26 mouse cellular contexts compared by ENCODE assay signal in genomic region chr6:100453401-100453800, GRCm38 (mm10).
DNase-seq lines count a peak whose midpoint lies in the region; ATAC-seq and TF ChIP-seq lines count a peak whose summit lies in the region.
"Had no signal": no experiment of that assay in that cellular context is flagged by ENCODE, and none has a peak within 500 bp of the region (broad histone marks: within the 10 kb centered on the region; RNA-seq: fewer than 3 reads in every experiment).

No protein-coding gene starts in this region.

- H3K9me3 ChIP-seq in limb, embryonic 14.5 days (ENCODE audit: control insufficient read depth, low read length) = peaks cover under 1% of the 10 kb centered on the region; the same call in 1 of the 2 replicates
- H3K9me3 ChIP-seq in limb, embryonic 10.5 days (replicated peaks) = 0 out of 2 replicates have a peak, but pooled peaks cover under 1% of the 10 kb centered on the region
- H3K9me3 ChIP-seq: embryonic facial prominence, embryonic 15.5 days had no signal

- ATAC-seq in limb, embryonic 14.5 days (ENCODE audit: low FRiP score, low read depth) = no peak
- ATAC-seq: CD4-positive, CD25-positive, alpha-beta regulatory T cell, adult 4 months; forebrain, embryonic 14.5 days; forebrain, embryonic 16.5 days had no signal

- no peak for TF ChIP-seq POLR2A in limb, embryonic 14.5 days (IDR thresholded peaks at IDR 0.05; ENCODE audit: borderline replicate concordance, extremely low read depth, insufficient read depth, insufficient read length)

- peaks cover 8% of the 10 kb centered on the region for H3K4me1 ChIP-seq in limb, embryonic 14.5 days (ENCODE audit: control insufficient read depth, insufficient read depth, low read length)
- H3K4me1 ChIP-seq in limb, embryonic 10.5 days = peaks cover 19% of the 10 kb centered on the region
- H3K4me1 ChIP-seq: embryonic facial prominence, embryonic 15.5 days had no signal

- DNase-seq in limb, embryonic 14.5 days (ENCODE audit: low spot score) = peak; percentile 2
- DNase-seq in limb, embryonic 10.5 days (ENCODE audit: low spot score) = no peak
- DNase-seq in 3T3-L1 (ENCODE audit: low read depth, low spot score) = peak; percentile 30
- DNase-seq in ES-CJ7 (ENCODE audit: low read depth, low spot score) = peak; percentile 55
- DNase-seq in ZHBTc4 (ENCODE audit: low read depth, low spot score) = peak; percentile 49
- no peak for DNase-seq in frontal cortex, adult 2 months (ENCODE audit: extremely low spot score in 1 of 2, low spot score in 1 of 2)
- no peak for DNase-seq in thymus, postnatal 36 days
- DNase-seq: adrenal gland, adult 8-10 months; adrenal gland, postnatal 25 days; B cell, adult 2 months; cerebellum, adult 11 months; cerebellum, adult 18-20 months; cerebellum, adult 8-10 months; cerebellum, adult 9-11 months; cerebellum, postnatal 14 days; cerebellum, postnatal 36 days; embryo, embryonic 11 days had no signal

- no peaks in the 10 kb centered on the region for H3K36me3 ChIP-seq in limb, embryonic 14.5 days (ENCODE audit: control insufficient read depth, insufficient read depth, low read length)
- H3K36me3 ChIP-seq in limb, embryonic 10.5 days = no peaks in the 10 kb centered on the region
- H3K36me3 ChIP-seq: embryonic facial prominence, embryonic 13.5 days; embryonic facial prominence, embryonic 15.5 days; forebrain, embryonic 10.5 days; forebrain, embryonic 12.5 days had no signal

- no peak overlapping the region for H3K27ac ChIP-seq in limb, embryonic 14.5 days (replicated peaks; ENCODE audit: low read depth, low read length)
- H3K27ac ChIP-seq in limb, embryonic 10.5 days = no peak overlapping the region
- H3K27ac ChIP-seq: embryonic facial prominence, embryonic 13.5 days; embryonic facial prominence, embryonic 15.5 days; forebrain, embryonic 10.5 days; forebrain, embryonic 12.5 days had no signal

- H3K9ac ChIP-seq in limb, embryonic 14.5 days (ENCODE audit: low read depth, low read length, severe bottlenecking) = no peak overlapping the region
- H3K9ac ChIP-seq: embryonic facial prominence, embryonic 13.5 days; embryonic facial prominence, embryonic 15.5 days; forebrain, embryonic 12.5 days had no signal

- no peaks in the 10 kb centered on the region for H3K27me3 ChIP-seq in limb, embryonic 14.5 days (ENCODE audit: control insufficient read depth, insufficient read depth, low read length)
- 0 out of 2 replicates have a peak, but pooled peaks cover 5% of the 10 kb centered on the region for H3K27me3 ChIP-seq in limb, embryonic 10.5 days (ENCODE audit: low read depth, poor library complexity, severe bottlenecking)
- H3K27me3 ChIP-seq: CH12.LX; embryonic facial prominence, embryonic 13.5 days; embryonic facial prominence, embryonic 15.5 days had no signal

- 69% methylated on average over 3 of the region's 3 CpGs for WGBS in limb, embryonic 14.5 days
- 85% methylated on average over 3 of the region's 3 CpGs for WGBS in limb, embryonic 10.5 days

- no peak overlapping the region for H3K4me2 ChIP-seq in limb, embryonic 14.5 days (replicated peaks; ENCODE audit: low read depth, low read length, severe bottlenecking)
- H3K4me2 ChIP-seq: embryonic facial prominence, embryonic 13.5 days; embryonic facial prominence, embryonic 15.5 days; forebrain, embryonic 12.5 days had no signal

- no peak overlapping the region for H3K4me3 ChIP-seq in limb, embryonic 14.5 days (replicated peaks; ENCODE audit: low read length)
- no peak overlapping the region for H3K4me3 ChIP-seq in limb, embryonic 10.5 days
- H3K4me3 ChIP-seq: embryonic facial prominence, embryonic 13.5 days; embryonic facial prominence, embryonic 15.5 days; erythroblast, embryonic 14.5 days; forebrain, embryonic 10.5 days; forebrain, embryonic 12.5 days had no signal

Comparison
In these comparisons a context has a peak if more than half of its experiments do, and no peak if none do; other contexts are left out.
1. DNase-seq: peak in limb, embryonic 14.5 days (single experiment), 3T3-L1 (single experiment), ES-CJ7 (single experiment) and ZHBTc4 (single experiment); none in limb, embryonic 10.5 days (single experiment), frontal cortex, adult 2 months (0 of 2) and thymus, postnatal 36 days (0 of 2).